Mouse (Mus musculus) hindbrain, embryonic 15.5 days (tissue): ENCODE measurements around the gene Myh9. TPM values are rescaled to one million over a fixed set of nuclear protein-coding genes. Genes with fewer than 3 reads are reported as not detected.
"Not testable (repeated sequence)": the region's sequence is repeated elsewhere in the genome, so short reads cannot be mapped to it uniquely, and the experiment has no call there.

Experiments
- ATAC-seq: fragments of 200-750 bp; cut with Nextera tagmentation; 2 replicates; pipeline ENCODE4 v1.8.0; 2017; ENCODE audit warnings: low read depth, moderate number of reproducible peaks, moderate TSS enrichment; ENCODE audit not compliant: low FRiP score
- H3K27ac ChIP-seq: fragments of 300-500 bp; sonication (generic); replicated peaks from 2 replicates; pipeline ENCODE4 v1.5.1; 2015; ENCODE audit warnings: mild to moderate bottlenecking, inconsistent platforms
- H3K27me3 ChIP-seq: fragments of 300-500 bp; sonication (generic); 2 replicates; pipeline ENCODE4 v1.6.1; 2015; ENCODE audit warnings: control low read depth, inconsistent platforms
- H3K36me3 ChIP-seq: fragments of 300-500 bp; sonication (generic); 2 replicates; pipeline ENCODE4 v1.6.1; 2015; ENCODE audit warnings: control low read depth, inconsistent platforms
- H3K4me1 ChIP-seq: fragments of 300-500 bp; sonication (generic); replicated peaks from 2 replicates; pipeline ENCODE4 v1.6.1; 2015; ENCODE audit warnings: control low read depth, inconsistent platforms
- H3K4me2 ChIP-seq: fragments of 300-500 bp; sonication (generic); 2 replicates; pipeline ENCODE4 v1.6.1; 2015; ENCODE audit warnings: moderate library complexity, mild to moderate bottlenecking, inconsistent platforms
- H3K4me3 ChIP-seq: fragments of 300-500 bp; sonication (generic); 2 replicates; pipeline ENCODE4 v1.5.1; 2015; ENCODE audit warnings: mild to moderate bottlenecking, inconsistent platforms
- H3K9ac ChIP-seq: fragments of 300-500 bp; sonication (generic); 2 replicates; pipeline ENCODE4 v1.6.1; 2015; ENCODE audit warnings: inconsistent platforms
- H3K9me3 ChIP-seq: fragments of 300-500 bp; sonication (generic); 2 replicates; pipeline ENCODE4 v1.6.1; 2016; ENCODE audit warnings: control low read depth, inconsistent platforms
- WGBS: fragments of 180-500 bp; shearing (Covaris S2); methylation state at CpG from one replicate; pipeline ENCODE4 v1.1.7; 2015; 5-methylcytosine and 5-hydroxymethylcytosine counted together
- polyA plus RNA-seq: library from polyadenylated mRNA; unstranded; fragments of >200 nt; fragmentation: Nextera tagmentation; extraction: Ambion mirVana; gene quantifications from 2 replicates; pipeline ENCODE4 v1.2.1, GENCODE M21; 2015

Gene Myh9
- polyA plus RNA-seq, 1 experiment from 2014 or later = 11.8 TPM

- not testable (repeated sequence) for H3K36me3 ChIP-seq, H3K4me1 ChIP-seq, H3K27me3 ChIP-seq, ATAC-seq, H3K4me2 ChIP-seq, H3K27ac ChIP-seq, H3K9ac ChIP-seq, H3K9me3 ChIP-seq, H3K4me3 ChIP-seq
- 29% methylated on average over 2 of the region's 10 CpGs for WGBS
Measured at GRCm38 (mm10) chr15:77724208-77724911, 117.6 kb downstream of the Myh9 start.

- H3K36me3 ChIP-seq, H3K4me2 ChIP-seq, H3K9ac ChIP-seq, H3K27me3 ChIP-seq, H3K4me3 ChIP-seq, H3K4me1 ChIP-seq, H3K9me3 ChIP-seq, H3K27ac ChIP-seq, ATAC-seq: not testable (repeated sequence)
- no CpG with 5 or more reads among the region's 3 CpGs for WGBS
Measured at GRCm38 (mm10) chr15:77721509-77721908, 120.5 kb downstream of the Myh9 start.

- ATAC-seq, H3K4me2 ChIP-seq: not testable (repeated sequence)
Measured at GRCm38 (mm10) chr15:77718240-77718639, 123.7 kb downstream of the Myh9 start.

More at GRCm38 (mm10) chr15:77718240-77718639, 123.7 kb downstream of the Myh9 start:
- WGBS = 91% methylated on average over 4 of the region's 6 CpGs
- not testable (repeated sequence) for H3K27ac ChIP-seq, H3K9ac ChIP-seq, H3K27me3 ChIP-seq, H3K4me3 ChIP-seq, H3K4me1 ChIP-seq, H3K36me3 ChIP-seq, H3K9me3 ChIP-seq

Other genes starting within 250 kb of the Myh9 start
- gene Apol10b, start 246.1 kb downstream of the Myh9 start, polyA plus RNA-seq = 0.12 and 0.16 TPM in 2 replicates
- gene Gm36245, start 242.9 kb downstream of the Myh9 start, polyA plus RNA-seq = not detected in 2 replicates
- not detected in 2 replicates for gene Apol11b, start 198.9 kb downstream of the Myh9 start, polyA plus RNA-seq
- gene Apol7e, start 143.3 kb downstream of the Myh9 start, polyA plus RNA-seq = not detected in 2 replicates
- gene Apol9b, start 113.1 kb downstream of the Myh9 start, polyA plus RNA-seq = 0.37 TPM in 1 of 2 replicates, not detected in the other
- gene Apol8, start 85.2 kb downstream of the Myh9 start, polyA plus RNA-seq = 0.22 and 0.25 TPM in 2 replicates
- 211 and 212 TPM in 2 replicates for gene Txn2, start 86.8 kb upstream of the Myh9 start, polyA plus RNA-seq
- 8.5 and 9.1 TPM in 2 replicates for gene Foxred2, start 114.5 kb upstream of the Myh9 start, polyA plus RNA-seq
- gene Eif3d, start 128.6 kb upstream of the Myh9 start, polyA plus RNA-seq = 170 TPM in 2 replicates